Mouse (Mus musculus): ENCODE results near the gene Cldn20.

- TF ChIP-seq GATA1 (IDR thresholded peaks at IDR 0.05; ENCODE audit: borderline replicate concordance, low read length) (no peak), FLI1 (IDR thresholded peaks at IDR 0.05; ENCODE audit: low read length) (no peak)
Observed at GRCm38 (mm10) chr17:3556251-3556650, 23.9 kb downstream of the Cldn20 start.
